Comparison of ENCODE assay signal across 13 mouse cellular contexts in the genomic region with DNA sequence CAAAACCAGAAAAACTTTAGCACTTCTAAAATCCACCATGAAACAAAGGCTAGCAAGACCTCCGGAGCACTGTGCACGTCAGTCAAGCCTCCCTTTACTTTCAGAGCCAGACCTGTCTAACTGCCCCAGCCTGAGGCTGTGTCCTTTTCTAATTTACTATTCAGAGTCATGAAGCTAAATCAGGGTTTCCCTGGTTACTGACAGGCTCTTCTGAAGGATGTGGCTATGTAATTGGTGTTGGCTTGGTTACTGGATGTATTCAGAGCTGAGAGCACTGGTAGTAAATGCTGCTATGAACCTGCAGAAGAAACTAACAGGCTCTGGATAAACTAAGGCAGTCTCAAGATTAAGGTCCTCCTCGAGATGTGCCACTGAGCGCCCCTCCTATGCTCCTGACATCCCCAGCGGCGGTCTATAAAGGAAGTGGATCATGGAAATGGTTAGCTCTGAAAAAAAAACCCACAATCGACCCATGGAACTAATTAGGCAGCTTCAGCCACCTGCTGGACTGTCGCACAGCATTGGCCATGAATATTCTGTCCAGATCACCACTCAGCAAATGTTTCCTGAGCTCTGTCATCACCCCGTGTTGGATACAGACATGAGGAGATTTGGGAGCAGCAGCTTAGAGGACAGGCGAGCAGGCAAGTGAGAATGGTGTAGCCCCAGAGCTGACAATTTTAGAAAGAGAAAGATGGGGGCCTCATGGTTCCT. TPM values are rescaled to one million over a fixed set of nuclear protein-coding genes. Genes with fewer than 3 reads are reported as not detected.
DNase-seq lines count a peak whose midpoint lies in the region; ATAC-seq and TF ChIP-seq lines count a peak whose summit lies in the region.
"Had no signal": no experiment of that assay in that cellular context is flagged by ENCODE, and none has a peak within 500 bp of the region (broad histone marks: within the 10 kb centered on the region; RNA-seq: fewer than 3 reads in every experiment).

No protein-coding gene starts in this region.

- H3K9ac ChIP-seq in hindbrain, embryonic 12.5 days, result no peak overlapping the region
- no peak overlapping the region for H3K9ac ChIP-seq in midbrain, postnatal 0 days (replicated peaks; ENCODE audit: low read length, poor library complexity, severe bottlenecking)
- H3K9ac ChIP-seq: intestine, embryonic 15.5 days; limb, embryonic 15.5 days had no signal

- no peak for DNase-seq in gastrocnemius, adult 2 months
- DNase-seq in gastrocnemius, postnatal 25 days, result no peak
- peak; percentile 17 for DNase-seq in embryonic facial prominence, embryonic 10.5 days (ENCODE audit: low spot score)
- peak; percentile 88 for DNase-seq in midbrain, postnatal 0 days (ENCODE audit: low spot score)
- no peak for DNase-seq in cerebellum, adult 11 months
- DNase-seq in thymus, postnatal 10 days (ENCODE audit: low spot score in 2 of 2), result no peak
- no peak for DNase-seq in thymus, adult 2 months
- DNase-seq: cerebellum, adult 2 months; thymus, adult 18-20 months had no signal

- H3K36me3 ChIP-seq in embryonic facial prominence, embryonic 10.5 days (replicated peaks), result no peaks in the 10 kb centered on the region
- no peaks in the 10 kb centered on the region for H3K36me3 ChIP-seq in hindbrain, embryonic 12.5 days
- H3K36me3 ChIP-seq in midbrain, postnatal 0 days (ENCODE audit: insufficient read depth, low read length), result no peaks in the 10 kb centered on the region
- H3K36me3 ChIP-seq in thymus, adult 2 months (ENCODE audit: control insufficient read depth, insufficient read depth, low read length), result no peaks in the 10 kb centered on the region
- H3K36me3 ChIP-seq: G1E; intestine, embryonic 15.5 days; limb, embryonic 15.5 days had no signal

- TF ChIP-seq POLR2A in thymus, adult 2 months (IDR thresholded peaks at IDR 0.05; ENCODE audit: control insufficient read depth, extremely low read depth, insufficient read depth, low read length, poor library complexity), result no peak

- no peak overlapping the region for H3K4me3 ChIP-seq in gastrocnemius, adult 2 months
- no peak overlapping the region for H3K4me3 ChIP-seq in embryonic facial prominence, embryonic 10.5 days
- no peak overlapping the region for H3K4me3 ChIP-seq in hindbrain, embryonic 12.5 days
- H3K4me3 ChIP-seq in midbrain, postnatal 0 days (ENCODE audit: low read depth, low read length), result no peak overlapping the region
- no peak overlapping the region for H3K4me3 ChIP-seq in thymus, adult 2 months (ENCODE audit: control insufficient read depth, insufficient read depth, low read length)

- H3K9me3 ChIP-seq in embryonic facial prominence, embryonic 10.5 days, result no peaks in the 10 kb centered on the region
- H3K9me3 ChIP-seq in hindbrain, embryonic 12.5 days (replicated peaks), result no peaks in the 10 kb centered on the region
- no peaks in the 10 kb centered on the region for H3K9me3 ChIP-seq in midbrain, postnatal 0 days (ENCODE audit: low read length)
- H3K9me3 ChIP-seq: G1E; intestine, embryonic 15.5 days; limb, embryonic 15.5 days had no signal

- 0 out of 2 replicates have a peak, but pooled peaks cover 8% of the 10 kb centered on the region for H3K27me3 ChIP-seq in embryonic facial prominence, embryonic 10.5 days (replicated peaks; ENCODE audit: low read depth, poor library complexity, severe bottlenecking)
- 0 out of 2 replicates have a peak, but pooled peaks cover 4% of the 10 kb centered on the region for H3K27me3 ChIP-seq in hindbrain, embryonic 12.5 days
- H3K27me3 ChIP-seq in midbrain, postnatal 0 days (ENCODE audit: insufficient read depth, low read length), result no peaks in the 10 kb centered on the region
- no peaks in the 10 kb centered on the region for H3K27me3 ChIP-seq in thymus, adult 2 months (ENCODE audit: control insufficient read depth, insufficient read depth, low read length)
- H3K27me3 ChIP-seq: intestine, embryonic 15.5 days; limb, embryonic 15.5 days had no signal

- peaks cover 23% of the 10 kb centered on the region for H3K4me1 ChIP-seq in embryonic facial prominence, embryonic 10.5 days
- H3K4me1 ChIP-seq in hindbrain, embryonic 12.5 days, result peaks cover 22% of the 10 kb centered on the region
- H3K4me1 ChIP-seq in midbrain, postnatal 0 days (ENCODE audit: insufficient read depth, low read length), result peaks cover 16% of the 10 kb centered on the region
- no peaks in the 10 kb centered on the region for H3K4me1 ChIP-seq in thymus, adult 2 months (replicated peaks; ENCODE audit: control insufficient read depth, insufficient read depth, low read length)

- WGBS in embryonic facial prominence, embryonic 10.5 days, result 56% methylated on average over 10 of the region's 10 CpGs
- 29% methylated on average over 10 of the region's 10 CpGs for WGBS in hindbrain, embryonic 12.5 days
- 24% methylated on average over 10 of the region's 10 CpGs for WGBS in midbrain, postnatal 0 days
- WGBS in thymus, adult 2 months, result 88% methylated on average over 10 of the region's 10 CpGs

- peak; percentile 87 for ATAC-seq in hindbrain, embryonic 12.5 days (ENCODE audit: low FRiP score)
- peak; percentile 83 for ATAC-seq in midbrain, postnatal 0 days (ENCODE audit: low FRiP score)

- peak overlapping the region; percentile 30 for H3K4me2 ChIP-seq in hindbrain, embryonic 12.5 days (replicated peaks)
- no peak overlapping the region for H3K4me2 ChIP-seq in midbrain, postnatal 0 days (ENCODE audit: low read depth, low read length, poor library complexity, severe bottlenecking)

- no peak for TF ChIP-seq CTCF in gastrocnemius, adult 2 months (IDR thresholded peaks at IDR 0.05)
- TF ChIP-seq CTCF in midbrain, postnatal 0 days (IDR thresholded peaks at IDR 0.05), result no peak
- no peak for TF ChIP-seq CTCF in thymus, adult 2 months (IDR thresholded peaks at IDR 0.05; ENCODE audit: borderline replicate concordance, control insufficient read depth, extremely low read depth, insufficient read depth, low read length, poor library complexity)

- intact Hi-C loops in gastrocnemius, adult 2 months (cut with DNase I), result no loop called here

- peak overlapping the region; percentile 40; the same call in 1 of the 2 replicates for H3K27ac ChIP-seq in gastrocnemius, adult 2 months
- no peak overlapping the region for H3K27ac ChIP-seq in embryonic facial prominence, embryonic 10.5 days (replicated peaks)
- H3K27ac ChIP-seq in hindbrain, embryonic 12.5 days, result peak overlapping the region; percentile 60
- peak overlapping the region; percentile 27; the same call in 1 of the 2 replicates for H3K27ac ChIP-seq in midbrain, postnatal 0 days (ENCODE audit: low read depth, low read length)
- H3K27ac ChIP-seq in thymus, adult 2 months (ENCODE audit: control insufficient read depth, insufficient read depth, low read length), result no peak overlapping the region
- H3K27ac ChIP-seq: intestine, embryonic 15.5 days; limb, embryonic 15.5 days had no signal

RNA-seq across cellular contexts. Expression of gene Nsmce3, which starts 31.7 kb away (rescaled TPM):
- 1 to 10 TPM; 2.2 to 2.7 TPM for total RNA-seq in gastrocnemius, adult 2 months (2021)
- total RNA-seq in gastrocnemius, postnatal 25 days (2021), result 1 to 10 TPM; 2.1 to 2.4 TPM
- polyA plus RNA-seq in embryonic facial prominence, embryonic 10.5 days (2016; fragmentation: Nextera tagmentation; extraction: Ambion mirVana), result 10.4 and 11.2 TPM in 2 replicates
- polyA plus RNA-seq in hindbrain, embryonic 12.5 days (2016; fragmentation: Nextera tagmentation; extraction: Ambion mirVana), result 10.9 and 11.1 TPM in 2 replicates
- total RNA-seq in midbrain, postnatal 0 days (2014; rRNA removed), result 14.4 and 18.8 TPM in 2 replicates
- 9.2 and 9.9 TPM in 2 replicates for polyA plus RNA-seq in midbrain, postnatal 0 days (2015; fragmentation: Nextera tagmentation; extraction: Ambion mirVana)
- polyA plus RNA-seq in thymus, adult 2 months (2012; rRNA removed), result 6.3 and 7.6 TPM in 2 replicates

Comparison
In these comparisons a context has a peak if more than half of its experiments do, and no peak if none do; other contexts are left out.
1. DNase-seq: peak in embryonic facial prominence, embryonic 10.5 days (single experiment) and midbrain, postnatal 0 days (single experiment); none in gastrocnemius, adult 2 months (single experiment), gastrocnemius, postnatal 25 days (single experiment), cerebellum, adult 11 months (single experiment), thymus, postnatal 10 days (0 of 2) and thymus, adult 2 months (single experiment).
2. H3K27ac ChIP-seq: peak in gastrocnemius, adult 2 months (single experiment), hindbrain, embryonic 12.5 days (single experiment) and midbrain, postnatal 0 days (single experiment); none in embryonic facial prominence, embryonic 10.5 days (single experiment) and thymus, adult 2 months (single experiment).